Comparison of ENCODE assay signal across 8 mouse cellular contexts in the genomic region with DNA sequence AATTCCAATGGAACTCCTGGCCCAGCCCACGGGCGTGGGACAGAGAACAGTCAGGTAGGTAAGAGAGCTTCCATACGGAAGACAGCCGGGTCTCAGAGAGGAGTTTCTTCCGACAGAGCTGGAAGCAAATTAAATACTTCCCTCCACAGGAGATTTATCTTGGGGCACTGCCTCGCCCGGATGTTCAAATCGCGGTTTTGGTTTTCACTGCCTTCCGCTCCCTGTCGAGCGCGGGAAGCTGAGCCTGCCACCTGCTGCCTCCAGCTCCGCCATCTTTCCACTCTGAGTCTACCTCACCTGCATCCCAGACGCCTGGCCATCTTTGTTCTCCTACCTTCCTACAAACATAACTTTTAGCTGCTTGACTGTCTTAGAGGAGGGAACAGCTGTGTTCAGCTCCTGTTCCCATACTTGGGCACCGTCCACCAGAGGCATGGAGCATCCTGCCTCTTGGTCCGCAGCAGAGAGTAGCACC. TPM values are rescaled to one million over a fixed set of nuclear protein-coding genes. Genes with fewer than 3 reads are reported as not detected.
DNase-seq lines count a peak whose midpoint lies in the region; ATAC-seq lines count a peak whose summit lies in the region.

No protein-coding gene starts in this region.

- H3K4me3 ChIP-seq in embryonic facial prominence, embryonic 14.5 days (ENCODE audit: low read depth, low read length), result peak overlapping the region; percentile 97
- H3K4me3 ChIP-seq in hindbrain, embryonic 10.5 days, result peak overlapping the region; percentile 95
- peak overlapping the region; percentile 97 for H3K4me3 ChIP-seq in limb, embryonic 10.5 days

- DNase-seq in adrenal gland, adult 2 months, result peak; percentile 33
- no peak for DNase-seq in adrenal gland, adult 8-10 months
- peak; percentile 45 for DNase-seq in adrenal gland, postnatal 14 days
- DNase-seq in embryonic facial prominence, embryonic 14.5 days (ENCODE audit: low spot score), result peak; percentile 62
- peak; percentile 46 for DNase-seq in hindbrain, embryonic 10.5 days (ENCODE audit: low spot score)
- DNase-seq in limb, embryonic 10.5 days (ENCODE audit: low spot score), result peak; percentile 75
- peak; percentile 49 for DNase-seq in mesoderm, embryonic 11.5 days (ENCODE audit: low read depth, low spot score)
- DNase-seq in spleen, adult 12 weeks (ENCODE audit: low spot score), result peak; percentile 52

- H3K36me3 ChIP-seq in embryonic facial prominence, embryonic 14.5 days (ENCODE audit: control insufficient read depth, insufficient read depth, low read length), result peaks cover 5% of the 10 kb centered on the region; the same call in 1 of the 2 replicates
- peaks cover 28% of the 10 kb centered on the region for H3K36me3 ChIP-seq in hindbrain, embryonic 10.5 days
- peaks cover 26% of the 10 kb centered on the region for H3K36me3 ChIP-seq in limb, embryonic 10.5 days

- peak overlapping the region; percentile 94 for H3K9ac ChIP-seq in embryonic facial prominence, embryonic 14.5 days (ENCODE audit: low read depth, low read length)

- ATAC-seq in embryonic facial prominence, embryonic 14.5 days (ENCODE audit: low read depth), result peak; percentile 34

- H3K4me2 ChIP-seq in embryonic facial prominence, embryonic 14.5 days (ENCODE audit: low read depth, low read length), result peak overlapping the region; percentile 82

- peaks cover 7% of the 10 kb centered on the region; the same call in 1 of the 2 replicates for H3K9me3 ChIP-seq in embryonic facial prominence, embryonic 14.5 days (ENCODE audit: control insufficient read depth, low read length)
- peaks cover 3% of the 10 kb centered on the region; the same call in 1 of the 2 replicates for H3K9me3 ChIP-seq in hindbrain, embryonic 10.5 days
- no peaks in the 10 kb centered on the region for H3K9me3 ChIP-seq in limb, embryonic 10.5 days (replicated peaks)

- H3K4me1 ChIP-seq in embryonic facial prominence, embryonic 14.5 days (ENCODE audit: control insufficient read depth, insufficient read depth, low read length), result peaks cover 18% of the 10 kb centered on the region
- peaks cover 28% of the 10 kb centered on the region for H3K4me1 ChIP-seq in hindbrain, embryonic 10.5 days (replicated peaks)
- H3K4me1 ChIP-seq in limb, embryonic 10.5 days, result peaks cover 28% of the 10 kb centered on the region

- H3K27me3 ChIP-seq in embryonic facial prominence, embryonic 14.5 days (replicated peaks; ENCODE audit: control insufficient read depth, insufficient read depth, low read length), result no peaks in the 10 kb centered on the region
- H3K27me3 ChIP-seq in hindbrain, embryonic 10.5 days (ENCODE audit: insufficient read depth, poor library complexity, severe bottlenecking), result 0 out of 2 replicates have a peak, but pooled peaks cover 7% of the 10 kb centered on the region
- H3K27me3 ChIP-seq in limb, embryonic 10.5 days (ENCODE audit: low read depth, poor library complexity, severe bottlenecking), result no peaks in the 10 kb centered on the region

- H3K27ac ChIP-seq in embryonic facial prominence, embryonic 14.5 days (replicated peaks; ENCODE audit: low read depth, low read length), result peak overlapping the region; percentile 79; the same call in 1 of the 2 replicates
- H3K27ac ChIP-seq in hindbrain, embryonic 10.5 days, result peak overlapping the region; percentile 95
- peak overlapping the region; percentile 94 for H3K27ac ChIP-seq in limb, embryonic 10.5 days

- WGBS in embryonic facial prominence, embryonic 14.5 days, result 5% methylated on average over 17 of the region's 17 CpGs
- 6% methylated on average over 17 of the region's 17 CpGs for WGBS in hindbrain, embryonic 10.5 days
- 4% methylated on average over 17 of the region's 17 CpGs for WGBS in limb, embryonic 10.5 days

RNA-seq across cellular contexts. Expression of a gene that starts 16.5 kb away (rescaled TPM):
- total RNA-seq in adrenal gland, adult 2 months (2021), result 10 to 100 TPM; 71.3 to 98.1 TPM
- polyA plus RNA-seq in adrenal gland, adult 2 months (2012; rRNA removed), result 65.3 and 69.3 TPM in 2 replicates
- 100 to 1,000 TPM in 1 of 4 experiments, 10 to 100 TPM in 3; 64.3 to 103 (median 80.5) TPM for total RNA-seq in adrenal gland, adult 8-10 months (2022)
- 87.9 and 91.7 TPM in 2 replicates for total RNA-seq in adrenal gland, postnatal 14 days (2021)
- 16.7 and 20.0 TPM in 2 replicates for polyA plus RNA-seq in embryonic facial prominence, embryonic 14.5 days (2014; fragmentation: Nextera tagmentation; extraction: Ambion mirVana)
- 7.0 and 7.8 TPM in 2 replicates for polyA plus RNA-seq in hindbrain, embryonic 10.5 days (2016; fragmentation: Nextera tagmentation; extraction: Ambion mirVana)
- polyA plus RNA-seq in limb, embryonic 10.5 days (2016; fragmentation: Nextera tagmentation; extraction: Ambion mirVana), result 12.6 and 14.0 TPM in 2 replicates
